Mouse (Mus musculus) layer of hippocampus, adult 9-10 months (tissue): ENCODE results near the gene Ndufb7.
"Not testable (repeated sequence)": the region's sequence is repeated elsewhere in the genome, so short reads cannot be mapped to it uniquely, and the experiment has no call there.

Source experiments
- DNase-seq: peaks from one replicate; pipeline ENCODE4 v3.0.0; 2022; ENCODE audit warnings: low spot score

The Ndufb7 gene

GRCm38 (mm10) chr8:83576516-83576895 lies 10.0 kb downstream of the Ndufb7 start:
- DNase-seq = no peak

- no peak for DNase-seq
Observed at GRCm38 (mm10) chr8:83576921-83577320, 10.4 kb downstream of the Ndufb7 start.

DNA sequence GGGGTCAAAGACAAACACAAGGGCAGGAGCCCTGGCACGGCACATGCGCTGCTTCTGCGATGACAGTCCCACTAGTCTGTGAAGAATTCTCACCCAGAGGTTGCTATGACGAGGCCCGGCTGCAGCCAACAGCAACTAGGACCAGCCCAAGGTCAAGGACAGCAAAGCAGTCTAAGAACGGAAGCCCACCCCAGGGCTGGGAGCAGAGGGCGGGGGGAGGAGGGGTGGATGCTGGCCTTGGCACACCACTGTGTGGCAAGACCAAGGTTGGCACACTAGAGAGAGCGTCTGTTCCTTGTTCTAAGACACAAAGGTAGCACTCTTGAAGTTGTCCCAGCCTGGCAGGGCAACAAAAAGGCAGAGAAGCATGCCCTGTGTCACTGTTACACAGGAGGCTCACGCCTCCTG lies 10.9 kb downstream of the Ndufb7 start:
- DNase-seq = no peak

- DNase-seq = no peak
Observed at GRCm38 (mm10) chr8:83578131-83579055, 11.9 kb downstream of the Ndufb7 start.

DNA sequence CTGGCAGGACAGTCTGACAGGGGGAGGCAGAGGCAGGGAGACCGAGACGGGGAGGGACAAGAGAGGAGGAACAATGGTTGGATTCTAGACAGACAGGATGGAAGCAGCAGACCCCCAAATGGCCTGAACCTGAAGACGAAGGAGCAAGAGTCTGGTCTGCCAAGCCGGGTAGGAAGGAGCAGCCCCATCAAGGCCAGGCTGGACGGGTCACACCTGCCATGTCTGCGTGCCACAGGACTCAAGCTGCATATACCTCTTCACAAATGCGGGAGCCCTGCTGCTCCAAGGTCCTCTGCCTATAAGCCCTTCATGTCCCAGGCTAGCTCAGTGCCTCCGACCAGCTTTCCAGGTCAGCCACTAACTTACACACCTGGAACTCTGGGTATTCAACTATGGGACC lies 13.2 kb downstream of the Ndufb7 start:
- no peak for DNase-seq

DNA sequence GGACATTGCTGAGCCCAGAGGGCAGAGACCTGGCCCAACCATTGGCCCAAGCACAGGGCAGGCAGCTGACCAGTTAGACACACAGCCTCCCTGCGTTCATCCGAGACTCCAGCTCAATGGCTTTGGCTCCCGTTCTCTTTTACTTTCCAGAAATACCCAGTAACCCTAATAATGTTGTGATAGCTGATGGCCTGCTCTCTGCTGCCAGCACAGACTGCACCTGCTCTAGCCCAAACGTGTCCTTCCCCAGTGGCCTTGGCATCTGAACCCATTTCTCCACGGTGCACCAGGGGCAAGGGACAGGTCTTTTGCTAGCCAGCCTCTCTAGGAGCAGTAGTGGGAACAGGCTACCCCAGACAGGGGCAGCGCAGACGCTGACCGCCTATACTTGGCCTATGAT lies 14.4 kb downstream of the Ndufb7 start:
- no peak for DNase-seq

- DNase-seq = no peak
Observed at GRCm38 (mm10) chr8:83582226-83582625, 15.8 kb downstream of the Ndufb7 start.

- DNase-seq = no peak
Observed at GRCm38 (mm10) chr8:83583236-83583635, 16.8 kb downstream of the Ndufb7 start.

DNA sequence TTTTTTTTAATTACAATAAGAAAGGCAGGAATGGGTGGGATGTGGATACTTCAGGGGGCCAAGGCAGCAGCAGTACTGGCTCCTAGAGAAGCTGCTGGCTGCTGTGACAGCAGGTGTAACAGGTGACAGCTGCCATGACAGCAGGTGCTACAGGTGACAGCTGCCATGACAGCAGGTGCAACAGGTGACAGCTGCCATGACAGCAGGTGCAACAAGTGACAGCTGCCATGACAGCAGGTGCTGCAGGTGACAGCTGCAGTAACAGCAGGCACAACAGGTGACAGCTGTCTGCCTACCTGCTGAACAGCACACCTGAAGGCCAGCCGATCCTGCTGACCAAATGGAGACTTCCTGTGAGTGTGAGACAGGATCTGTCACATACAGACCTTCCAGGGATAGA lies 18.3 kb downstream of the Ndufb7 start:
- no peak for DNase-seq

DNA sequence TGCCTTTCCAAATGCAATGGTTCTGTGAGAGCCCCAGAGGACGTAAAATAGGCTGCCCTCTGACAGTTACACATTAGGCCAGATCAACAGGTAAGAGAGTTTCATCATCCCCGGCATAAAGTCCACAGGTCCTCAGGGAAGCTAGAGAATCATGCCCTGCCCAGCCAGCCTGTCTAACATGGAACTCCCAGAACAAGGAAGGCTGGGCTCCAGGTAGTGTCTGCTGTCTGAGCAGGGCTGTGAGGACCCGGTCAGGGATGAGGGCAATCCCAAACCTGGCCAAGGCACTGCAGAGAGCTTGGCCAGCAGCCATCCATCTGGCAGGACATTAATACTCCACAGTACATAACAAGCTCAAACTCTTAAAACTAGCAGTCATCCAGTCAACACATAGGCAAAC lies 18.9 kb downstream of the Ndufb7 start:
- no peak for DNase-seq

GRCm38 (mm10) chr8:83587644-83588043 lies 21.2 kb downstream of the Ndufb7 start:
- DNase-seq = no peak

DNA sequence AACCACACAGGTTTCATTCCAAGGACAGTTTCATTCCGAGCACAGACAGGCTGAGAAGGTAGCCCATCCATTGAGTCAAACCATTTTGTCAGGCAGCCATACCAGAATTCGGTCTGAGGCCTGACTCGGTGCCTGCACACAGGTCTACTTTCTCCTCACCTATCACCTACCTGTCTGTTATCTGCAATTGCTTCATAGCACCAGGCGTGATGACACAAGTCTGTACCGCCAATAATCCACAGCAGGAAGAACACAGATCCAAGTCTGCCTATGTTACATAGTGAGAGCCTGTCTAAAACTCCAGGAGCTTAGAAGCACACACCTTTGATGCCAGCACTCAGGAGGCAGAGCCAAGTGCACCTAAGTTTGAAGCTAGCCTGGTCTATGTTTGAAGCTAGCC lies 22.4 kb downstream of the Ndufb7 start:
- DNase-seq = no peak

GRCm38 (mm10) chr8:83590488-83591023 lies 24.1 kb downstream of the Ndufb7 start:
- no peak for DNase-seq

DNA sequence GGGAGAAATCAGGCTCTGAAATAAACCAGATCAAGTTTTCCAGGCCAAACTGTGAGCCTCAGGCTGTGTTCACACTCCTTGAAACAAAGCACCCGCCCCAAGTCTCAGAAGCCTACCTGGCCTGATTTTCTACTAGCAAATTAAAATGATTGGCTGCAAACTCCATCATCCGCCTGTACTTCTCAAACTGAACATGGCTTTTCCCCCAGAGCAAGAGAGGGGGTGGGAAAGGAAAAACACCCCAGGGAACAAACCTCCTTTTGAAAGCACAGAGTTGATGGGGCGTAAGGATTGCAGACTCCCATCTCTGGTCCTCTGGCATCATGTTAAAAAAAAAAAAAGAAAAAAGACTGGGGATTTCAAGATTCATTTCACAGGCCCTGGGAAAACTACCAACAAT lies 26.2 kb downstream of the Ndufb7 start:
- no peak for DNase-seq

GRCm38 (mm10) chr8:83593325-83594166 lies 27.1 kb downstream of the Ndufb7 start:
- DNase-seq = no peak

DNA sequence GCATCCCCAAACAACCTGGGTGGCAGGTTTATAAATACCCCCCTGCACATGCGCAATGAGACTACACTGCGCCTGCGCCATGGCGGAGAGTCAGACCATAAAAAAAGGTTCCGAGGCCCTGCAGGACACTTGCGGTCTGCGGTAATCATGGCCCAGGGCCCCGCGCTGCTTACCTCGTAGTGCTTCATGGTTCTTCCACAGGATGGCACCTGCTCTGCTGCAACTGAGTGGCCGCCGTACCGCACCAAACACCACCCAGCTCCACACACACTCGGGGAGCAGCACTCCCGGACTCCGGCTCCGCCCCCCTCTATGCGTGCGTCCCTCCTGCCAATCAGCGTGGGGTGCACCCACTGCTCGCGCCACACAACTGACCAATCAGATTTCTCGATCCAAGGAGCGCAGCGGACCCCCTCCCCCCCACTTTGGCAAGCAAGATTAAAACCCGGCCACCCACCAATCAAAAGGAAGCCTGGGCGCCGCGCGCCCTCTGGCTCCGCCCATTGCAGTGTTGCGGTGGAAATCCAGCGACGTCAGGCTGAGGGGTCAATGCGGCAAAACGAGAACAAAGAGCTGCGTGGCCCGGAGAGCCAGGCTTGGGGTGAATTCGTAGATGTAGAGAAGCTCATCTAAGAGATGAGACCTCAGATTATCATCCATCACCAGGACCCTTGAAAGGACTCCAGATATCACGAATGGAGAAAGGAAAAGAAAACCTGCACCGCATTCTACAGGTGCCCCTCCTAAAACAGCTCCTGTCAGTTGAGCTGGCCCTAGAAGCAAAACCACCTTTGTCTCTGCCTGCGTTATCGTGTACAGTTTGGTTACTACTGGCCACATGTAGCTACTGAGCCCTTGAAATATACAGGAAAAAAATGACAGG lies 27.9 kb downstream of the Ndufb7 start:
- DNase-seq = peak; percentile 91

GRCm38 (mm10) chr8:83595050-83595345 lies 28.5 kb downstream of the Ndufb7 start:
- not testable (repeated sequence) for DNase-seq

DNA sequence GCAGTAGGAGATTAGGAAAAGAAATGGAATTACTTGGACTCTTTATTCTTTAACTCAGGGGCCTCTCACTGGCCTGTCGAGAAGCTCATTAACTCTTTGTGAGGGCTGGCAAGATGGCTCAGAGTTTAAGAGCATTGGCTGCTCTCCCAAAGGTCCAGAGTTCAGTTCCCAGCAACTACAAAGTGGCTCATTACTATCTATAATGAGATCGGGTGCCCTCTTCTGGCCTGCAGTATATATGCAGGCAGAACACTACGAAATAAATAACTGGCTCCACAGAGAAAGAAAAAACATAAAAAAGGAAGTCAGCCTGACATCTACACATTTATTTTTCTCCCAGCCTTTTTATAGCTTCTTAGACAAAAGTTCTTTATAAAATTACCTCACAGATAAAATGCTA lies 29.9 kb downstream of the Ndufb7 start:
- no peak for DNase-seq

DNA sequence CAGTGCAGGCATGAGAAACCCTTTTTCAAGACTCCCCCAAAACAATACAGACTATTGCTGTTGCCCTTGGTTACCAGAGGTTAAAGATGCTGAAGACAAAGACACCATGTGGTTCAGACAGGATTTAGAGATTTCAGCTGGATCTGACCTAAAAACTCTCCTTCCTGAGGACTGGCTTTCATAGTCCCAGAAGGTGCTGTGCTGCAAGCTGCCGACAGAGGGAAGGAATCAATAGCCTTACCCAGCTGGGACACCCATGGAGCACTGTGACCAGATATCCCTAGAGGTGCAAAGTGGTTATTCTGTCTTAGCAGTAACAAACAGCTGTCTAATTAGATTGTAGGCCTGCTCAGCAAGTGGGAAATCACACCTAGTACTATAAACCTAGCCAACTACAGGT lies 31.7 kb downstream of the Ndufb7 start:
- no peak for DNase-seq

DNA sequence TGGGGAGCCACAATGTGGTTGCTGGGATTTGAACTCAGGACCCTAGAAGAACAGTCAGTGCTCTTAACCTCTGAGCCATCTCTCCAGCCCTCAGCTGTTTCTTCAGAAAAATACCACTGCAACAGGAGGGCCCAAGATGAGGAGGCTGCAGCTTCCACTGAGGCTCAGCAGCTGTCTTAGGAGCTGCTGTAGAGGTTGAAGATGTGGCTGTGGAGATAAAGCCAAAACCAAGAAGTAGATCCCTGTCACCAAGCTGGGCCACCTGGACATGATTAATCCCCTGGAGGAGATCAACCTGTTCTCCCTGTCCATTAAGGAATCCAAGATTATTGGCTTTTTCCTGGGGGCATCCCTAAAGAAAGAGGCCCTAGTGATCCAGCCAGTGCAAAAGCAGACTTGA lies 33.3 kb downstream of the Ndufb7 start:
- no peak for DNase-seq

DNA sequence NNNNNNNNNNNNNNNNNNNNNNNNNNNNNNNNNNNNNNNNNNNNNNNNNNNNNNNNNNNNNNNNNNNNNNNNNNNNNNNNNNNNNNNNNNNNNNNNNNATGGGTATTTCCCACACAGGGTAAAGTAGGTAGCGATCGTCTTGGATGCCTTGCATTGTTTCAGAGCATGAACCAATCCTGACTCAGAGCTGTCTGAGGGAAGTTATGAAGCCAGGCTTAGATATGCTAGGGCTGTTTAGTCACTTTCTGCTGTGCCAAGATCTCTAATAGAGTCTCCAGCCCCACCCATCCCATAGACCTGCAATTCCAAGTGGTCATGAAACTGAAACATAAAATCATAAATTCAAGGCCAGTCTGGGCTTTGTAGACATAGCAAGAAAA lies 36.2 kb downstream of the Ndufb7 start:
- DNase-seq = no peak
